Mouse (Mus musculus): ENCODE results near the gene Eif2b3.

Eif2b3 gene

GRCm38 (mm10) chr4:117019206-117020134, at the start of gene Eif2b3:
Eif2b3 (plus strand) TSS chr4:117019402.
- peak; percentile 69 to 85 for DNase-seq (ENCODE audit: low spot score in 2 of 2)

- DNase-seq (ENCODE audit: low spot score in 2 of 2): no peak
Observed at GRCm38 (mm10) chr4:116976503-116976902, 42.7 kb upstream of the Eif2b3 start.

GRCm38 (mm10) chr4:116985681-116986080, 33.5 kb upstream of the Eif2b3 start:
- no peak for DNase-seq (ENCODE audit: low spot score in 2 of 2)

- DNase-seq (ENCODE audit: low spot score in 2 of 2): peak; percentile 50 to 51
Observed at GRCm38 (mm10) chr4:116986400-116987121, 32.6 kb upstream of the Eif2b3 start.

- no peak for DNase-seq (ENCODE audit: low spot score in 2 of 2)
Observed at GRCm38 (mm10) chr4:116987122-116987456, 32.1 kb upstream of the Eif2b3 start.

- DNase-seq (ENCODE audit: low spot score in 2 of 2): no peak
Observed at GRCm38 (mm10) chr4:116989731-116990130, 29.5 kb upstream of the Eif2b3 start.

GRCm38 (mm10) chr4:116991366-116991765, 27.8 kb upstream of the Eif2b3 start:
- peak; percentile 85 to 86 for DNase-seq (ENCODE audit: low spot score in 2 of 2)

GRCm38 (mm10) chr4:116993672-116994621, 25.3 kb upstream of the Eif2b3 start, which contains the start of gene Urod:
Urod (minus strand) TSS chr4:116994413.
- peak; percentile 82 to 85 for DNase-seq (ENCODE audit: low spot score in 2 of 2)

GRCm38 (mm10) chr4:116995131-116995797, 23.9 kb upstream of the Eif2b3 start, which contains the start of gene Hectd3:
Hectd3 (plus strand) TSS chr4:116995317.
- no peak for DNase-seq (ENCODE audit: low spot score in 2 of 2)

- no peak for DNase-seq (ENCODE audit: low spot score in 2 of 2)
Observed at GRCm38 (mm10) chr4:116995798-116996135, 23.4 kb upstream of the Eif2b3 start.

GRCm38 (mm10) chr4:116999513-117000154, 19.6 kb upstream of the Eif2b3 start:
- no peak for DNase-seq (ENCODE audit: low spot score in 2 of 2)

GRCm38 (mm10) chr4:117001957-117002356, 17.2 kb upstream of the Eif2b3 start:
- no peak for DNase-seq (ENCODE audit: low spot score in 2 of 2)

- DNase-seq (ENCODE audit: low spot score in 2 of 2): peak in 1 of 2 experiments; percentile 50
Observed at GRCm38 (mm10) chr4:117002543-117003521, 16.4 kb upstream of the Eif2b3 start.

GRCm38 (mm10) chr4:117004649-117005048, 14.6 kb upstream of the Eif2b3 start:
- no peak for DNase-seq (ENCODE audit: low spot score in 2 of 2)

- DNase-seq (ENCODE audit: low spot score in 2 of 2): no peak
Observed at GRCm38 (mm10) chr4:117005611-117006400, 13.4 kb upstream of the Eif2b3 start.

- DNase-seq (ENCODE audit: low spot score in 2 of 2): no peak
Observed at GRCm38 (mm10) chr4:117007058-117007457, 12.1 kb upstream of the Eif2b3 start.

- DNase-seq (ENCODE audit: low spot score in 2 of 2): no peak
Observed at GRCm38 (mm10) chr4:117010231-117010630, 9.0 kb upstream of the Eif2b3 start.

GRCm38 (mm10) chr4:117013596-117013995, 5.6 kb upstream of the Eif2b3 start:
- DNase-seq (ENCODE audit: low spot score in 2 of 2): no peak
